Mouse (Mus musculus) 3134 (cell line): ENCODE measurements around the gene Wdr95.

Experiments used
- DNase-seq: peaks from one replicate; pipeline ENCODE4 v3.0.0-alpha.2; 2011; ENCODE audit warnings: low spot score; ENCODE audit not compliant: insufficient read length; ENCODE audit errors: extremely low read depth

Gene Wdr95

GRCm38 (mm10) chr5:149527999-149528729, at the start of gene Wdr95:
Wdr95 (plus strand) TSS chr5:149528679.
- DNase-seq = no peak

GRCm38 (mm10) chr5:149481920-149482319, 46.6 kb upstream of the Wdr95 start:
- no peak for DNase-seq

GRCm38 (mm10) chr5:149483321-149484052, 45.0 kb upstream of the Wdr95 start:
- DNase-seq = peak; percentile 15

- DNase-seq = no peak
These were observed 44.2 kb upstream of the Wdr95 start for GRCm38 (mm10) chr5:149484270-149484669.

- no peak for DNase-seq
These were observed 43.0 kb upstream of the Wdr95 start for GRCm38 (mm10) chr5:149485447-149485846.

- no peak for DNase-seq
These were observed 40.0 kb upstream of the Wdr95 start for GRCm38 (mm10) chr5:149488360-149489021.

- no peak for DNase-seq
These were observed 39.3 kb upstream of the Wdr95 start for GRCm38 (mm10) chr5:149489136-149489535.

- DNase-seq = no peak
These were observed 38.2 kb upstream of the Wdr95 start for GRCm38 (mm10) chr5:149490275-149490674.

- DNase-seq = no peak
These were observed 32.8 kb upstream of the Wdr95 start for GRCm38 (mm10) chr5:149495655-149496054.

GRCm38 (mm10) chr5:149496401-149497066, 31.9 kb upstream of the Wdr95 start:
- no peak for DNase-seq

- DNase-seq = no peak
These were observed 28.5 kb upstream of the Wdr95 start for GRCm38 (mm10) chr5:149499936-149500335.

- DNase-seq = no peak
These were observed 24.9 kb upstream of the Wdr95 start for GRCm38 (mm10) chr5:149503423-149504175.

GRCm38 (mm10) chr5:149504985-149505384, 23.5 kb upstream of the Wdr95 start:
- no peak for DNase-seq

GRCm38 (mm10) chr5:149506033-149506432, 22.4 kb upstream of the Wdr95 start:
- no peak for DNase-seq

GRCm38 (mm10) chr5:149508094-149509029, 20.1 kb upstream of the Wdr95 start:
- DNase-seq = peak; percentile 55

- no peak for DNase-seq
These were observed 18.2 kb upstream of the Wdr95 start for GRCm38 (mm10) chr5:149510323-149510722.

- no peak for DNase-seq
These were observed 15.8 kb upstream of the Wdr95 start for GRCm38 (mm10) chr5:149512695-149513094.

- no peak for DNase-seq
These were observed 14.9 kb upstream of the Wdr95 start for GRCm38 (mm10) chr5:149513438-149514086.
